Mouse (Mus musculus): ENCODE data around the gene Mtf2. TPM values are rescaled to one million over a fixed set of nuclear protein-coding genes. Genes with fewer than 3 reads are reported as not detected.
"Not testable (repeated sequence)": the region's sequence is repeated elsewhere in the genome, so short reads cannot be mapped to it uniquely, and the experiment has no call there.

The Mtf2 gene
- polyA plus RNA-seq, 1 experiment from 2014 or later: 88.4 TPM

DNA sequence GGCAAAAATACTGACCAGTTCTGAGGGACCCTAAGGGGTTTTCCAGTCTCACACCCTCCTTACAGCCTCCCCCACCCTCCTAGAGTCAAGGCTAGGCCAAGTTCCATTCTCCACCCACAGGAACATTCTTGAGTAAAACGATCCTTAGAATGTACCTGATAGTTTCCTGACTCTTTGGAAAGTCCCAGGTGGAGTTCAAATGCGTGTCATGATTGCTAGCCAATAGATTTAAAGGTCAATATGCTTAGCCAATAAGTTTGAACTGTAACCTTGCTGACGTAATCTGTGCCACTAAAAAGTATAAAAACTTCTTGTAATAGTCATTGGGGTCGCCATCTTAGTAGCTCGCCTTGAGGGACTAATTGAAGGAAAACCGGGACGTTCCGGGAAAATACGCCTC, 5.1 kb upstream of the Mtf2 start:
- H3K4me1 ChIP-seq (ENCODE audit: control insufficient read depth, insufficient read depth, low read length): no peaks in the 10 kb centered on the region
- no peak overlapping the region for H3K4me2 ChIP-seq
- H3K27me3 ChIP-seq (ENCODE audit: control insufficient read depth, insufficient read depth, low read length): no peaks in the 10 kb centered on the region
- ATAC-seq (replicated peaks; ENCODE audit: insufficient number of reproducible peaks, low FRiP score, low TSS enrichment): no peak
- H3K9me3 ChIP-seq (replicated peaks; ENCODE audit: control insufficient read depth, low read length): no peaks in the 10 kb centered on the region
- H3K27ac ChIP-seq (ENCODE audit: low read depth, low read length): no peak overlapping the region
- no peak overlapping the region for H3K9ac ChIP-seq (ENCODE audit: low read depth, low read length)
- no peak overlapping the region for H3K4me3 ChIP-seq (ENCODE audit: low read depth, low read length)
- 85% methylated on average over 9 of the region's 9 CpGs for WGBS (ENCODE audit: insufficient replicate concordance)
- H3K36me3 ChIP-seq (ENCODE audit: control insufficient read depth, insufficient read depth, low read length): no peaks in the 10 kb centered on the region

DNA sequence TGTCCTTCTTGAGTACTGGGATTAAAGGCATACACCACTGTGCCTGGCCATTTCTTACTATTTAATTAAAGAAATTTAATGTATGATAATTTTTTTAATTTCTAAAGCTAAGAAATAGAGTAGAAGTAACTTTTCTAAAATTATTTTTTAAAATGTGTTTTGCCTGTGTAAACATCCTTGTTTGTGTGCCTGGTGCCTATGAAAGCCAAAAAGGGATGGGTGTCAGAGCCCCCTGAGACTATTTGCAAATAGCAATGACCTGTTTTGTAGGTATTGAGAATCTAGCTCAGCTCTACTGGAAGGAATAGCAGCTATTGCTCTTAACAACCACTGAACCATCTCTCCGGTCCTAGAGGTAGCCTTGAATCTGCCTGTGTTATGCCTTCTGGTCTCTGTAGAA, 6.8 kb downstream of the Mtf2 start:
- 98% methylated on average over 1 of the region's 1 CpGs for WGBS (ENCODE audit: insufficient replicate concordance)
- no peak overlapping the region for H3K4me3 ChIP-seq (ENCODE audit: low read depth, low read length)

DNA sequence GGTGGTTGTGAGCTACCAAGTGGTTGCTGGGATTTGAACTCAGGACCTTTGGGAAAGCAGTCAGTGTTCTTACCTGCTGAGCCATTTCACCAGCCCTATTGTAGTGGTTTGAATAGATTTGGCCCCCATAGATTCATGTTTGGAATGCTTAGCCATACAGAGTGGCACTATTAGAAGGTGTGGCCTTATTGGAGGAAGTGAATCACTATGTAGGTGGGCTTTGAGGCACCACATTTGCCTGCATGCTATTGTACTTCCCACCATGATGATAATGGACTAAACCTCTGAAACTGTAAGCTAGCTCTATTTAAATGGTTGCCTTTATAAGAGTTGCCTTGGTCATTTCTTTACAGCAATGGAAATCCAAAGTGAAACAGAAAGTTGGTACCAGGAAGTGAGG, 10.8 kb downstream of the Mtf2 start:
- Histone ChIP-seq H3K27me3 (ENCODE audit: control insufficient read depth, insufficient read depth, low read length) (no peaks in the 10 kb centered on the region), H3K9me3 (replicated peaks; ENCODE audit: control insufficient read depth, low read length) (no peaks in the 10 kb centered on the region), H3K4me2 (no peak overlapping the region), H3K4me3 (ENCODE audit: low read depth, low read length) (no peak overlapping the region), H3K9ac (ENCODE audit: low read depth, low read length) (no peak overlapping the region), H3K36me3 (ENCODE audit: control insufficient read depth, insufficient read depth, low read length) (peaks cover 24% of the 10 kb centered on the region), H3K4me1 (ENCODE audit: control insufficient read depth, insufficient read depth, low read length) (no peaks in the 10 kb centered on the region), H3K27ac (ENCODE audit: low read depth, low read length) (no peak overlapping the region)
- no peak for ATAC-seq (replicated peaks; ENCODE audit: insufficient number of reproducible peaks, low FRiP score, low TSS enrichment)

More for the DNA sequence above, 6.8 kb downstream of the Mtf2 start:
- ATAC-seq (replicated peaks; ENCODE audit: insufficient number of reproducible peaks, low FRiP score, low TSS enrichment): no peak
- Histone ChIP-seq H3K9ac (ENCODE audit: low read depth, low read length) (no peak overlapping the region), H3K9me3 (replicated peaks; ENCODE audit: control insufficient read depth, low read length) (no peaks in the 10 kb centered on the region), H3K4me1 (ENCODE audit: control insufficient read depth, insufficient read depth, low read length) (no peaks in the 10 kb centered on the region), H3K27me3 (ENCODE audit: control insufficient read depth, insufficient read depth, low read length) (no peaks in the 10 kb centered on the region), H3K36me3 (ENCODE audit: control insufficient read depth, insufficient read depth, low read length) (peaks cover 32% of the 10 kb centered on the region), H3K27ac (ENCODE audit: low read depth, low read length) (no peak overlapping the region), H3K4me2 (no peak overlapping the region)

DNA sequence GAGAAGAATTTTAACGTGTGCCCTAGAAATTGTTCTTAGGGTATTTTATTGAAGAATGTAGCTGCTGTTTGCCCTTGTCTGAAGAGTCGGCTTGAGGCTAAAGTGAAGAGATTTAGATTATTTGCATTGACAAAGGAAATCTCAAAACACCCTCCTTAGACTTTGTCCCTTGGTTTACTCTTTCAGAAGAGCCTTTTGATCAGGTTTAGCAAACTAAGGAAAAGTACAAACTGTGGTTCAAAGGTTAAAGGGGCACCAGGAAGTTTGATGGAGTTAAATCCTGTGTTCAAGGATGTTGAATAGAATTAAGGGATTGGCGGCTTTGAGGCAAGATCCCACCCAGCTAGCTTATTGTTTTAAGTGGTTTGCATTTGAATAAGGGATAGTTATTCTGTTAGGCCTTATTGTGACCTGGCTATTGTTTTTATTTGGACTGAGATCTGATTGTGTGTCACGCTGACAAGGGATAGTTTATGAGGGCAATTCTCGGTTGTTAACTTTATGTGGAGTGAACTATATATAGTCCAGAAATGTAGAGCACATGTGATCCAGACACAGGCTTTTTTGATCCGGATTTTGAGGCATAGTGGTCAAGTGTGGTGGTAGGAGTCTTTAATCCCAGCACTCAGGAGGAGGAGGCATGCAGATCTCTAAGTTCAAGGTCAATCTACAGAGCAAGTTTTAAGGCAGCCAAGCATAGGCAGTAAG, 11.5 kb downstream of the Mtf2 start:
- ATAC-seq (replicated peaks; ENCODE audit: insufficient number of reproducible peaks, low FRiP score, low TSS enrichment): no peak
- H3K36me3 ChIP-seq (ENCODE audit: control insufficient read depth, insufficient read depth, low read length): peaks cover 19% of the 10 kb centered on the region
- H3K4me2 ChIP-seq: no peak overlapping the region
- 81% methylated on average over 6 of the region's 6 CpGs for WGBS (ENCODE audit: insufficient replicate concordance)
- no peaks in the 10 kb centered on the region for H3K9me3 ChIP-seq (replicated peaks; ENCODE audit: control insufficient read depth, low read length)
- no peak overlapping the region for H3K4me3 ChIP-seq (ENCODE audit: low read depth, low read length)
- H3K4me1 ChIP-seq (ENCODE audit: control insufficient read depth, insufficient read depth, low read length): no peaks in the 10 kb centered on the region
- no peaks in the 10 kb centered on the region for H3K27me3 ChIP-seq (ENCODE audit: control insufficient read depth, insufficient read depth, low read length)
- H3K9ac ChIP-seq (ENCODE audit: low read depth, low read length): no peak overlapping the region
- no peak overlapping the region for H3K27ac ChIP-seq (ENCODE audit: low read depth, low read length)

DNA sequence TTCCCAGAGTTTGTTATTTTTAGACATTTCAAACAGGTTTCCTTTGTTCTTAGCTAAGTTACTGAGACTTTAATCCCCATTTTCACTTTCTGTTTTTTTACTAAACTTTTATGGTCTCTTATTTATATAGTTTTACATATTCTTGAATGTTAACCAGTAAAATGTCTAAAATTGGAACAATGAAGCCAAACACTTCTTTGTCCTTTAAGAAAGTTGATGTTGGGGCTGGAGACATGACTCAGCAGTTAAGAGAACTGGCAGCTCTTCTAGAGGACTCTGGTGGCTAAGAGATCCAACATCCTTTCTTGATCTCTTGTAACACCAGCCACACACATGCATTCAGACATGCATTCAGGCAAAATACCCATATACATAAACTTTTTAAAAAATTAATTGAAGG, 14.1 kb downstream of the Mtf2 start:
- H3K27ac ChIP-seq (ENCODE audit: low read depth, low read length): no peak overlapping the region
- H3K4me3 ChIP-seq (ENCODE audit: low read depth, low read length): no peak overlapping the region
- no peak for ATAC-seq (replicated peaks; ENCODE audit: insufficient number of reproducible peaks, low FRiP score, low TSS enrichment)
- no peak overlapping the region for H3K4me2 ChIP-seq
- H3K36me3 ChIP-seq (ENCODE audit: control insufficient read depth, insufficient read depth, low read length): peaks cover 19% of the 10 kb centered on the region
- H3K27me3 ChIP-seq (ENCODE audit: control insufficient read depth, insufficient read depth, low read length): no peaks in the 10 kb centered on the region
- H3K4me1 ChIP-seq (ENCODE audit: control insufficient read depth, insufficient read depth, low read length): no peaks in the 10 kb centered on the region
- no peaks in the 10 kb centered on the region for H3K9me3 ChIP-seq (replicated peaks; ENCODE audit: control insufficient read depth, low read length)
- H3K9ac ChIP-seq (ENCODE audit: low read depth, low read length): no peak overlapping the region

DNA sequence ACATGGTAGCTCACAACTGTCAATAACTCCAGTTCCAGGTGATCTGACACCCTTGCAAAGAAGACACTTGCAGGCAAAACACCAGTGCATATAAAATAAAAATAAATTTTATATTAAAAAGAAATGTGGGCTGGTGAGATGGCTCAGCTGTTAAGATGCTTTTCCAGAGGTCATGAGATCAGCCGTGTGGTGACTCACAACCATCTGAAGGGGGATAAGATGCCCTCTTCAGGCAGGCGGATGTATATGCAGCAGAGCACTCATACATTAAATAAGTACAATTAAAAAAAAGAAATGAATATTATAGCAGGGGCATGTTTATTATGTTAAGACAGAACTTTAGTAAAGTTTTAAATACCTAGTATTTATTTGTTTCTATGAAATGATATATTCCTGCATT, 16.9 kb downstream of the Mtf2 start:
- H3K9ac ChIP-seq (ENCODE audit: low read depth, low read length): no peak overlapping the region
- H3K4me2 ChIP-seq: no peak overlapping the region
- no peak overlapping the region for H3K27ac ChIP-seq (ENCODE audit: low read depth, low read length)
- no peaks in the 10 kb centered on the region for H3K27me3 ChIP-seq (ENCODE audit: control insufficient read depth, insufficient read depth, low read length)
- H3K4me1 ChIP-seq (ENCODE audit: control insufficient read depth, insufficient read depth, low read length): no peaks in the 10 kb centered on the region
- no peak overlapping the region for H3K4me3 ChIP-seq (ENCODE audit: low read depth, low read length)
- H3K36me3 ChIP-seq (ENCODE audit: control insufficient read depth, insufficient read depth, low read length): peaks cover 24% of the 10 kb centered on the region
- no peaks in the 10 kb centered on the region for H3K9me3 ChIP-seq (replicated peaks; ENCODE audit: control insufficient read depth, low read length)
- 44% methylated on average over 2 of the region's 2 CpGs for WGBS (ENCODE audit: insufficient replicate concordance)
- ATAC-seq (replicated peaks; ENCODE audit: insufficient number of reproducible peaks, low FRiP score, low TSS enrichment): no peak

DNA sequence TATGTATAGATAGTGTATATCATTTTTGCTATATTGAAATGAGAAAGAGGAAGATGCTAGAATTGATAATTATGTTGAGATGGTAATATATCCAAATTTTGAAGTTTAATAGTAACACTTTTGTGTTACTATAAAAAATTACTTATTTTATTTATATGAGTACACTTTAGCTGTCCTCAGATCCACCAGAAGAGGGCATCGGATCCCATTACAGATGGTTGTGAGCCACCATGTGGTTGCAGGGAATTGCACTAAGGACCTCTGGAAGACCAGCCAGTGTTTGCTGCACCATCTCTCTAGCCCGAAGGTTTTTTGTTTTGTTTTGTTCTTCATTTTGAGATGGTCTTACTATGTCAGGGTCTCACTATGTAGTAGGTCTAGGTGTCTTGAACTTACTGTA, 20.0 kb downstream of the Mtf2 start:
- no peak overlapping the region for H3K27ac ChIP-seq (ENCODE audit: low read depth, low read length)
- no peaks in the 10 kb centered on the region for H3K4me1 ChIP-seq (ENCODE audit: control insufficient read depth, insufficient read depth, low read length)
- no peak overlapping the region for H3K4me2 ChIP-seq
- H3K36me3 ChIP-seq (ENCODE audit: control insufficient read depth, insufficient read depth, low read length): peaks cover 28% of the 10 kb centered on the region
- no peak for ATAC-seq (replicated peaks; ENCODE audit: insufficient number of reproducible peaks, low FRiP score, low TSS enrichment)
- no peaks in the 10 kb centered on the region for H3K9me3 ChIP-seq (replicated peaks; ENCODE audit: control insufficient read depth, low read length)
- no peak overlapping the region for H3K4me3 ChIP-seq (ENCODE audit: low read depth, low read length)
- H3K27me3 ChIP-seq (ENCODE audit: control insufficient read depth, insufficient read depth, low read length): no peaks in the 10 kb centered on the region
- WGBS (ENCODE audit: insufficient replicate concordance): 91% methylated on average over 2 of the region's 2 CpGs
- H3K9ac ChIP-seq (ENCODE audit: low read depth, low read length): no peak overlapping the region

DNA sequence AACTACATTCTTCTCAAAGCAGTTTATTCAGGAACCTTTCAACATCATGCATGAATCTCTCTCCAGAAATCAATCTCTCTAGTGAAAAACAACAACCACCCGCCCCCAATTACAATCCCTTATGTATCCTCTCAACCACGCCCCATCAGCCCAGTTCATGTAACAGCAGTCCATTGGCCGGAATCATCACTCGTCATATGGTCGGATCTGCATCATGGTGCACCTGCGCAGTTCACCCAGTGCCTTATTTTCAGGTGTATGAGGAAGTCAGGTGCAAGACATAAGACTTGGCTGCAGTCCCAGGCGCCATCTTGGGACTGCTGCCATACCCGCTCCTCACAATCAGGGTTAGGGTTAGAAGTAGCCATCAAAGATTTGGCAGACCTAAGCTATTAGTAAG, 27.3 kb downstream of the Mtf2 start:
- not testable (repeated sequence) for H3K4me3 ChIP-seq (ENCODE audit: low read depth, low read length); H3K9me3 ChIP-seq (replicated peaks; ENCODE audit: control insufficient read depth, low read length); H3K4me2 ChIP-seq; H3K4me1 ChIP-seq (ENCODE audit: control insufficient read depth, insufficient read depth, low read length); H3K27ac ChIP-seq (ENCODE audit: low read depth, low read length); H3K9ac ChIP-seq (ENCODE audit: low read depth, low read length); ATAC-seq (replicated peaks; ENCODE audit: insufficient number of reproducible peaks, low FRiP score, low TSS enrichment); H3K27me3 ChIP-seq (ENCODE audit: control insufficient read depth, insufficient read depth, low read length)
- peaks cover 36% of the 10 kb centered on the region for H3K36me3 ChIP-seq (ENCODE audit: control insufficient read depth, insufficient read depth, low read length)
- WGBS (ENCODE audit: insufficient replicate concordance): 94% methylated on average over 8 of the region's 8 CpGs

DNA sequence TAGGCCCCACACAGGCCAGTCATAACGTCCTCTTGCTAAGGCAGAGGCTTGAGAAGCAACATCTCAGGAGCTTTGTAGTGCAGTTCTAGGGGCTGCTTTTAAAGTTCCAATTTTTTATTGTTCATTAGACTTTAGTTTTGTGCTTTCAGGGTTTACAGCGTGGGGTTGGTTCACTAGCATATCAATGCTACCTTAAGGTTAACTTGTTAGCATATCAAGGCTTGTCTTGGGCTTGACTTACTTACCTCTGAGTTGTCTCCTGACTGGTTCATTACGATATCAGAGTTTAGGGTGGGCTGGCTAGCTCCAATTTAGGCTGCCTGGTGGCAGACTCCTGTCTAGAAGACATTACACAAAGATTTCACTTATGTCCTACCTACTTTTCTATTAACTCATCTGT, 32.2 kb downstream of the Mtf2 start:
- Histone ChIP-seq H3K9me3 (replicated peaks; ENCODE audit: control insufficient read depth, low read length) (no peaks in the 10 kb centered on the region), H3K36me3 (ENCODE audit: control insufficient read depth, insufficient read depth, low read length) (peaks cover 18% of the 10 kb centered on the region), H3K4me1 (ENCODE audit: control insufficient read depth, insufficient read depth, low read length) (no peaks in the 10 kb centered on the region), H3K27ac (ENCODE audit: low read depth, low read length) (no peak overlapping the region), H3K9ac (ENCODE audit: low read depth, low read length) (no peak overlapping the region), H3K27me3 (ENCODE audit: control insufficient read depth, insufficient read depth, low read length) (no peaks in the 10 kb centered on the region), H3K4me2 (no peak overlapping the region), H3K4me3 (ENCODE audit: low read depth, low read length) (no peak overlapping the region)
- ATAC-seq (replicated peaks; ENCODE audit: insufficient number of reproducible peaks, low FRiP score, low TSS enrichment): no peak
- WGBS (ENCODE audit: insufficient replicate concordance): 93% methylated on average over 3 of the region's 3 CpGs
